Mouse (Mus musculus): ENCODE results near the gene Nop58.
A peak's percentile ranks its signal among the peaks of the same experiment; 100 is the strongest.
"Not testable (repeated sequence)": the region's sequence is repeated elsewhere in the genome, so short reads cannot be mapped to it uniquely, and the experiment has no call there.

Gene Nop58

DNA sequence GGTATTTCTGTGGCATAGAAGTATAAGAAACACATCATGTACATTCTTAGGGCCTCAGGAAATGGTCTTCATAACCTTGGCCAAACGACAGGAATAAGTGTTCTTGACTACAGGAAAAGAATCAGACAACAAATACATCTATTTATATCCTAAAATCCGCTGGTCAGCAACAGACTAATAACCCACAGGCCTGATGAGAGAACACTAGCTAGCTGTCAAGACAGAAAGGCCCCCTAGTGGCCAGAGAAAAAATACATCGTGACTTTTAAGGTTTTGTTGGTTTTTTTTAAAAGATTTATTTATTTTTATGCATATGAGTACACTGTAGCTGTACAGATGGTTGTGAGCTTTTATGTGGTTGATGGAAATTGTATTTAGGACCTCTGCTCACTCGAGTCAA lies 35.1 kb downstream of the Nop58 start:
- no peak for DNase-seq (ENCODE audit: low spot score in 2 of 2)

DNA sequence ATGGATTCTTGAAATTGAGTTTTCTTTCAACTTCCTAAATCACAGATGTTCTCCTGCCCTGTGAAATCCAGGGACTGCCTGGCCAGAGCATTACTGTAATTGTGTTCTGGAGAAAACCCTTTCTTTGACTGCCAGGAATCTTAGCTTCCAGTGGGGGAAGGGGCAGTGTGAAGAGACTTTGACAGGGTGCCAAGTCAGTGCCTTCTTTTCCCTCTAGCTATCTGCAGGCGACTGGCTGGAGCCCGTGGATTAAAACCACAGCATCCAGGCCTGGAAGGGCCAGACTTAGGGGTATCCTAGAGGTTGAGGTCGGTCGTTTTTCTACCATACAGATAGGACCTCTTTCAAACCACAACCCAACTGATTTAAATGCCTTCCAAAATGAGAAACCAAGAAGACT lies 40.9 kb downstream of the Nop58 start:
- no peak for DNase-seq (ENCODE audit: low spot score in 2 of 2)

DNA sequence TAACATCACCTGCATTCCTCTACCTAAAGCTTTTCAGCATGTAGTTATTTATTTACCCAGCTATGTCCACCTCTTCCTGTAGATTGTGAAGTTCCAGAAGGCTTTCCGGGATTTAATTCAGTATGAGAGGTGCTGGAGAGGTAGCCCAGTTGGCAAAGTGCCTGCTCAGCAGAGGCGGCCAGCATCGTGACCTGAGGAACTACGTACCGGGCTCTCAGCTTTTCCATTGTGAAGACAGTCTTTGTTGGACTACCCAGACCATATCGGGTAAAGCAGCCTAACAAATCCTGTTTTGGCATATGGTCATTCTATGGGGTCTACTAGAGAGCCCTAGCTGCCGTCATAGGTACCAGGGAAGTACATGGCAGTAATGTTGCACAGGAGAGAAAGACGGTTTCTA lies 45.3 kb downstream of the Nop58 start:
- no peak for DNase-seq (ENCODE audit: low spot score in 2 of 2)

DNA sequence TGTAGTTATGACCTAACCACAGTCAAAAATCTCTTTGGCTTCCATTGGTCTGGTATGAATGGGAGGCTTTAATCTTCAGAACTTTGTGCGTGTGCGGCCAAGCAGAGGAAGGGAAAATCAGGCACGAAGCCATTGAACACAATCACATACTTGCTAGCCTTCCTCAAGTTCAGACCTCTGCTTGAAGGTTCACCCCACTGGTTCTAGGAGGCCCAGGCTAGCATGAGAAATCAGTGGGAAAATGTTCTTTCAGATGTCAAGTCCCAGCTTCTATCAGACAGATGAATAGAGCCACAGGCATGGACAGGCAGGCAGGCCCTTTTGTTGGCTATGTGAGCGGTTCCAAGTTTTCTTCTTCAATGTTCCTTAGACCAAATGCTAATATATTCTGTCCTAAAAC lies 46.0 kb downstream of the Nop58 start:
- no peak for DNase-seq (ENCODE audit: low spot score in 2 of 2)

DNA sequence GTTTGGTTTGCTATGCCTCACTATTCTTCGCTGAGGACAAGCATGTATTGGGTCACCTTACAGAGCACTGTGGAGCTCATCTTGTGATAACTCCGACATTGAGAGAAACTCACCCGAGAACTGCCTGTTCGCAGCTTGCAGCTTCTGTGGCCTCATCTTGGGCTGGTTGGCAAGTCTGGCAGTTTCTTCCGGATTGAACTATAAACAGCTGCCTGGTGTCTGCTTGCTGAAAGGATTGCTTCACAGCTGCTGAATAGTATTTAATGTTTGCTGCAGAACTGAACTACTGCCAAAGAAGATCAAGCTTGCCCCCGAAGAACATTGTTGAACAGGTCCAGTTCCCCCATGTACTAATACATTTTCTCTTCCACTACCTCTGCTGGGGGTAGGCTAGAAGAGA lies 49.3 kb downstream of the Nop58 start:
- peak in 1 of 2 experiments; percentile 10 for DNase-seq (ENCODE audit: low spot score in 2 of 2)

DNA sequence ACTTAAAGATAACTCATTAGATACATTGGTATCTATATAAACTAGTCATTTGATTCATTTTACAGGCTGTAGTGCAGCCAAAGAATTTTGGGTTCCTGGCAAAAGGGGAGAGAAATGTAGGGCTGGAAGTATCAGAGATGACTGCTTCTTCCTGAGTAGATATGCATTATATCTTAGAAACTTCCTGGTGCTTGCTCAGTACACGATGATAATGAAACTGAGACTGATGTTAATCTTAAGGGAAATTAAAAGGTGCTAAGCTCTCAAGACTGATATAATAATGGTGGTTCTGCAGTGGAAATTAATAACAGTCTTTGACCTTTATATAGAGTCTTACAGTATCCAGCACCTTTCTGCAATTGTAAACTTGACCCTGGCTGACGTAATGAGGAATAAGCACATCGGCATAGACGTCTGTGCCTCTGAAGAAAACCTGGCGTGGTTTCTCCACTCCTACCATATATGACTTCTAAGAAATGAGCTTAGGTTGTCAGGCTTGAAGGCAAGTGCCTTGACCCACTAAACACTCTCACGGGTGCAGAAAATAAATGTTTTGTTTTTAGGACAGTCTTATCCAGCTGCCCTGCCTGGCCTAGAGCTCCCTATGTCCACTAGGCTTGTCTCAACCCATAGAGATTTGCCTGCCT lies 54.1 kb downstream of the Nop58 start:
- no peak for DNase-seq (ENCODE audit: low spot score in 2 of 2)

DNA sequence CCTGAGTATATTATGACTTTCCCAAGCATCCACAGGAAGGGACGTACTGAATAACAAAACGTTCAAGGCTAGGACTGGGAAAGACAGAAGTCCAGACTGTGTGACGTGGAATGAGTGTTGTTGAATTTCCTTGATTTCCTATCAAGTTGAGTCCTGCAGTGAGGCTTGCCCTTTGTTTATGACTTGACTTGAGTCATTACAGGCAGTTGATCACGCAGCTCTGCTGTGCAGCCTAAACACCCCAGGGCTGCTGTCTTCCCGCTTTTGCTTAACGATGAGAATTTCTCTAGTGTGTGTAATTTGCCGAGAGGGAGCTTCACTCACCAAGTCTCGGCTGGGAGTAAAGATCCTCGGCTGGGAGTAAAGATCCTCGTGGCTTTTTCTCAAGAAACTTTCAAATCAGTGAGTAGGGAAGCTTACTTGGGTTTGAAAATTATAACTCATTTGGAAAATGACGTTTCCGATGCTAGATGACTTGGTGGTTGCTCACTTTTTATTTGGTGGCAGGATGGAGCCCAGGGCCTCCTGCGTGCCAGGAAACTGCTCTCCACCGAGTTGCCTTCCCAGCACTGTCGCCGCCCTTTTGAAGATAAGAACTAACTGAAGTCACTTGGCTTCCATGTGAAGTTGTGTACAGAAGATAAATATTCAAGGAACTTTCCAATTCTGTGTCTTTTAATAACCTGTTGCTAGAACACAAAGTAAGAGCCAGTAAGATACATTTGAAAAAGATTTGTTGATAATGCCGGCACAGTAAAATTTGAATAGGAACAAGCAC lies 55.0 kb downstream of the Nop58 start:
- DNase-seq (ENCODE audit: low spot score in 2 of 2) = no peak

DNA sequence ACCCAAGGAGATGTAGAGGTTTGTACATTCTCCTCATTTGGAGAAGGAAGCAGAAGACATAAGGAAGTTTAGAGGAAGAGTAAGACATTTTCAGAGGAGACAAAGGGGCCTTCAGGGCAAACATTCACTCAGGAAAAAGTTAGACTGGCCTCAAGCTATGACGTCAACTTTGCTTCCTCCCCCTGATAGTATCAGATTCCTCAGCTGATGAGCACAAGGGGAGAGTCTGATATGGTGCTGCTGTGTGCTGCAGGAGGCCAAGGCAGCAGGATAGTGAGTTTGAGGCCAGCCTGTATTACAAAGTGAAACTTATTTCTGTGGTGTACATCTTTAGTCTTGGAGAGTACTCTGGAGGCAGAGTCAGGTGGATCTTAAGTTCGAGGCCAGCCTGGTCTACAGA lies 64.3 kb downstream of the Nop58 start:
- no peak for DNase-seq (ENCODE audit: low spot score in 2 of 2)

DNA sequence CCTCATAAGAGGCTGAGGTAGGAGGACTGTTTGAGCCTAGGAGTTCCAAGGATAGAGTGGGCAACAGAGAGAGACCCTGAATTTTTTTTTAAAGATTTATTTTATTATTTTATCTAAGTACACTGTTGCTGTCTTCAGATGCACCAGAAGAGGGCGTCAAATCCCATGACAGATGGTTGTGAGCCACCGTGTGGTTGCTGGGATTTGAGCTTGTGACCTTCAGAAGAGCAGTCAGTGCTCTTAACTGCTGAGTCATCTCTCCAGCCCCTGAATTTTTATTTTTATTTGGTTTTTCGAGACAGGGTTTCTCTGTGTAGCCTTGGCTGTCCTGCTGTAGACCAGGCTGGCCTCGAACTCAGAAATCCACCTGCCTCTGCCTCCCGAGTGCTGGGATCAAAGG lies 65.0 kb downstream of the Nop58 start:
- not testable (repeated sequence) for DNase-seq (ENCODE audit: low spot score in 2 of 2)

DNA sequence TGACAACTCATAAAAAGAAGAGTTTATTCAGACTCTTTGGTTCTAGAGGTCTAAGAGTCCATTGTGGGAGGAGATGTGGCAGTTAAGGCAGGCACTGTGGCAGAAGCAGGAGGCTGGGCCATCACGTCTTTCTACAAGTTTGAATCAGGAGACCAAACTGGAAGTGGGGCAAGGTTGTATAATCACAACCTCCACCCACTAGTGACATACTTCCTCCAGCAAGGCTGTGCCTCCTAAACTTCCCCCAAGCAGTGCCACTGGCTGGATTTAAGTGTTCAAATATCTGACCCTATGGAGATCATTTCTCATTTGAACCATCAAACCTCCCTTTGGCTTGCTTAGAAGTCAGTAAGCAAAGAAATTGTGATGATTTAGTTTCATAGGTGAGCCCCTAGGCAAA lies 70.5 kb downstream of the Nop58 start:
- DNase-seq (ENCODE audit: low spot score in 2 of 2) = no peak

DNA sequence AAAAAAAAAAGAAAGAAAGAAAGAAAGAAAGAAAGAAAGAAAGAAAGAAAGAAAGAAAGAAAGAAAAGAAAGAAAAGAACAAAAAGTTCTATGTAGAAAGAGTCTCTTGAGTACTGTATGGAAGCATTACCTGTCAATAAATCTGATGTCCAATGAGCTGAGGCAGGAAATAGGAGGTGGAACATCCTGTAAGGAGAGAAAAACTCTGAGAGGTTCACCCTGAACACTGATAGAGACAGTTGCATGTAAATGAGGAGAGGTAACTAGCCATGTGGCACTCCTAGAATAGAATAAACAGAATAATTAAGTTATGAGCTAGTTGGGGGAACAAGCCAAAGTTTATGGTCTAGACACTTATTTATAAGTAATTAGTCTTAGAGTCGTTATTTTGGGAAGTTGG lies 73.6 kb downstream of the Nop58 start:
- DNase-seq (ENCODE audit: low spot score in 2 of 2) = no peak

DNA sequence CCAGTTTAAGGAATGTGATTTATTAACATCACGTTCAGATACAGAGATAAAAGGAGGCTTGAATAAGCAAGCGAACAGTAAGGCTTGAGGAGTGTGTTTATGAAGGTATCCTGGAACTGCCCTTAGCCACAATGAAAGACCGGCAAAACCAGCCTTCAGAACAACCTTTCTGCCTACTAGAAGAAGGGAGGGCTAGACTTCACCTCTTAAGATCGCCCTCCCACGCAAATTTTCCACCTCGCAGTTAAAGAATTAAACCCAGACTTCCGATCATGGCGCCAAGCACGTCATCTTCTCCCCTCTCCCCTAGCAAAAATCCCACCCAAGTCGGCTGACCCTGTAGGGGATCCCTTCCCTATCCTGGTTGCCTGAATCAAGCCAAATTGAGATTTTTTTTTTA lies 77.4 kb downstream of the Nop58 start:
- peak; percentile 5 to 13 for DNase-seq (ENCODE audit: low spot score in 2 of 2)

DNA sequence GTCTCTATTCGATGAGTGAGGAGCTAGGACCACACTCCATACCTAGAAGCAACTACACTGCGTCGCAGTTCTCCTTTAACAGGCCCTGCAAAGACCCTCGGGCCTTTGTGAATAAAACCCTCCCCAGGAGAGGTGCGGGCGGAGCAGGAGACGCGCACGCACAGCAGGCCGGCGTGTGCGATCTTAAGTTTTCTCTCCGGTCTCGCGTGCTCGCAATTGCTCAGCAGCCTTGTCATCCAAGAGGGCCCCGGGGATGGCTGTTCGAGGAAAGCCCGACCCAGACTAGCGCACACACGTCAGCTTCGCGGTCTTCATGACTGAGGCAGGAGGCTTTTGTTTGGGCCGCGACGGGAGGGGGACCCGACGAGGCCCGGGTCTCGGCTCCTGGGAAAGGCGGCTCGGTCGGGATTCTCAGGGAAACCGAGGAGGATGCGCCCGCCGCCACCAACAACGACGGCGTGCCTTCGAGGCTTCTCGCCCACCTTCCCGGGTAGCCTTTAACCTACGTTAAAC lies 77.9 kb downstream of the Nop58 start:
- peak; percentile 39 to 60 for DNase-seq (ENCODE audit: low spot score in 2 of 2)

DNA sequence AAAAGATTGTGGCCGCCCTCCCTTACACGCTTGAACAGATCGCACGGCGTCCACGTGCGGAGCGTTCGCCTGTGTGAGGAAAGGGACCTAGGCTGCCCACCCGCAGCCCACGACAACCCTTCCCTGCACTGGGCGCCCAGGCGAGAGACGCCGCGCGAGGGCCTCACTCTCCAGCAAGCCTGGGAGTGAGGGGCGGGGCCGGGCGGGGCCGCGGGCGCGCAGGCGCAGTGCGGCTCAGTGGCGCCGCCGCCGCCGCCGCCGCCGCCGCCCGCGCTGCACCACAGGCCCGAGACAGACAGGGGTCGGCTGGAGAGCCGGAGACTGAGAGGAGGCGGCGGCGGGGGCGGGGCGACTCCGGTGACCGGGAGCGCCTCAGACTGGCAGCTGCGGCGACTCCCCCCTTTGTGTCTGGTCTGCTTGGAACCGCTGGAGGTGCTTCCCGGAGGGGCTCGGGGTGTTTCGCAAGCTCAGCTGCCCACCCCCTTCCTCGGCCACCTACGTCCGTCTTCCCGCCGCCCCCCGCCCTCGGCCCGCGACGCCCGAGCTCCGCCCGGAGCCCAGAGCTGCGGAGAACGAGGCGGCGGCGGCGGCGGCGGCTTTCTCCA lies 78.5 kb downstream of the Nop58 start, which contains the start of gene Bmpr2:
TSS of gene Bmpr2 (plus strand) at position 237 of the 605 bp plus-strand sequence.
- DNase-seq (ENCODE audit: low spot score in 2 of 2) = peak; percentile 75 to 80

DNA sequence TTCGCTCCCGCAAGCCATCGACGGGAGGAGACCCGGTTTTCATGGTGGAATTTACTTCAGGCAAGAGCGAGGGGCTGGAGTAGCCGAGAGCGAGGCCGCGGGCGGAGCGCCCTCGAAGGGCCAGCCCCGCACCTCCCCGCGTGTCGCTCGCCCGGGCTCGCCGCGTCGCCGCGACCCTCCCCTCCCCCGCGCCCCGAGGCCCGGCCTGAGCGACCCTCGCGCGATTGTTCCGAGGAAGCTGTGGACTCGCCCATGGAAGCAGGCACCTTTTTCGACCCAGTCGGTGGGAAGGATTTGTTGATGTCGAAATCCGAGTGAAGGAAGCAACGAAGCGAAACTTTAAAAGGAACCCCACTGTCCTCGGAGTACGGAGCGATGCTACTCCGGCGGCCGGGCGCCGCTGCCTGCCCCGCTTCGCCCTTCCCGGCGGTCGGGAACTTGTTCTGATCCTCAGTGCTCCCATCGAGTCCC lies 79.0 kb downstream of the Nop58 start:
- DNase-seq (ENCODE audit: low spot score in 2 of 2) = peak; percentile 19 to 31

DNA sequence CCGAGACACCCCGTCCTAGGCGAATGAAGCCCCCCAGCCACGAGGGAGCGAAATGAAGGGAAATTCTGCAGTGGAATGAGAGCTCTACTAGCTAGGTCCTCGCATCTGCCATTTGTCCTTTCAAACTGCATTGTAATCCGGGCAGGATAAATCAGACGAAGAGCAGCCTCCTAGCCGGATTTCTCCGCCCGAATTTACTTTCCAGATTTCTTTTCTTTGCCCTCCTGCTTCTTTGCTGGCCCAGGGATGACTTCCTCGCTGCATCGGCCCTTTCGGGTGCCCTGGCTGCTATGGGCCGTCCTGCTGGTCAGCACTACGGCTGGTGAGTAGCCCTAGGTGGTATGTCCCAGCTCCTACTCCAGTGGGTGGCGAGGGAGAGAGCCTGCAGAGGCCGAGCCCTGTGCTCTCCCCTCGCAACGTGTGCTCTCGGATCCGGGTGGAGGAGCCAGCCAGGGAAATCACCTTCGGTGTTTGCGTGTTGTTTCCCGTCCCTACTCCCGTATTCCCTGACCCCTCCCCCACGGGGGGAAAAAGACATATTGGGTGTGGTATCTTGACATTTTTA lies 79.7 kb downstream of the Nop58 start:
- peak; percentile 6 to 10 for DNase-seq (ENCODE audit: low spot score in 2 of 2)

DNA sequence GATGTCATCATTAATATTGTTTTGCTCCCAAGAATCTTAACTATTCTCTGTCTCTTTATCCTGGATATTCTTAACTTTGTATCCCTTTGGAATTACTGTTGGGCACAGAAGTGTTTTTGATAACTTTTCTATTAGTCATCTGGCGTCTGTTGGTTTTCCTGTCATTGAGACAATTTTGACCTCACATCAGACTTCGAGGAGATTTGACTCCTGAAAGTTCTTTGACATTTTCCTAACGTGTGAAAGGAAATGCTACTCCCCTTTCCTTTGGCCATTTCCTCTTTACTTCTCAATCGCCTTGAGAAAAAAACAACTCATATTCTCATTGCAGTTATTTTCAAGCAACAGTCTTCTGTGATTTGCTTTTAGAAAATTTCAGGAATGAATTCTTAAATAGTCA lies 80.5 kb downstream of the Nop58 start:
- DNase-seq (ENCODE audit: low spot score in 2 of 2) = no peak

DNA sequence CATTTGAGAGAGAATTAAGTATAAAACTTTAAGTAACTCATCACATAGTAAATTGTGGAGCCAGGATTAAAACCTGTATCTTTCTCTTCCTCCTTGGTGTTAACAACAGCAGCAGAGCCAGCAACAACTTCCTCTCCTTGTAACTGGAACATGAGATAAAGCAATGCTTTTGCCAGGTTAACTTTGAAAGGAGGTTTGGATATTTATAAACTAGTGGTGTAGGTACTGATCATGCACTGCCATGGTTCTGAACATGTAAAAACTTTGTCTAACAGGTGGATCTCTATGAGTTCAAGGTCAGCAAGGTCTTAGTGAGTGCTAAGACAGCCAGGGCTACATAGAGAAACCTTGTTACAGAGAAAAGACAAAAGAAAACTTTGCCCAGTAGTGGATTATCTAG lies 81.9 kb downstream of the Nop58 start:
- DNase-seq (ENCODE audit: low spot score in 2 of 2) = no peak
